Mouse (Mus musculus) embryonic fibroblast, embryonic 13.5 days (primary cell): ENCODE results near the gene Ubash3b.

Experiments
- CTCF ChIP-seq: IDR thresholded peaks from 2 replicates; pipeline ENCODE4 v1.5.1; 2011; ENCODE audit warnings: mild to moderate bottlenecking, control low read depth, low read length, moderate library complexity, borderline replicate concordance; ENCODE audit not compliant: insufficient read depth
- POLR2A ChIP-seq: IDR thresholded peaks from 2 replicates; pipeline ENCODE4 v1.6.1; 2011; ENCODE audit warnings: low read depth, mild to moderate bottlenecking, control low read depth, low read length, moderate library complexity

- TF ChIP-seq CTCF = no peak
- TF ChIP-seq POLR2A = no peak
These were observed 52.9 kb downstream of the Ubash3b start for GRCm38 (mm10) chr9:41108324-41109180.
